Mouse (Mus musculus): ENCODE results near the gene 1700024P04Rik. TPM values are rescaled to one million over a fixed set of nuclear protein-coding genes. Genes with fewer than 3 reads are reported as not detected.
A peak's percentile ranks its signal among the peaks of the same experiment; 100 is the strongest.

The 1700024P04Rik gene
- polyA plus RNA-seq, 1 experiment from 2014 or later = not detected

DNA sequence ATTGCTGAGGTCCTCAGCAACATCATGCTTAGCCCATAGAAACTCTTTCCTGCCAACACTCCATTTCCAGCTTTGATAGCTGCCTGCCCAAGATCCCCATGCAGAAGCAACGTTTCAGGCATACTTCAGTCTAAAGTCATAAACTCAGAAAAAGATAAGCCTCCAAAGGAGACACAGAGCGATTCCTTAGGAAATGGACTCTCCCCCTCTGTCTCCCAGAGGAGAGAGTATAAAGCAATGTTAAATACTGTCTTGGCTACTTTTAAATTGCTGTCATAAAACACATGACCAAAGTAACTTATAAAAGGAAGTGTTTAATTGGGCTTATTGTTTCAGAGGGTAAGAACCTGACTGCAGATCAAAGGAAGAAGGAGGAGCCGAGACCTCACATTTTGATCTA, 12.3 kb downstream of the 1700024P04Rik start:
- no peak for ATAC-seq (replicated peaks; ENCODE audit: low FRiP score, low TSS enrichment, low read depth)
- H3K27me3 ChIP-seq (replicated peaks; ENCODE audit: control insufficient read depth, insufficient read depth, low read length) = no peaks in the 10 kb centered on the region
- H3K4me1 ChIP-seq (replicated peaks; ENCODE audit: control insufficient read depth, insufficient read depth, low read length) = peaks cover 4% of the 10 kb centered on the region; the same call in 1 of the 2 replicates
- no peak overlapping the region for H3K4me2 ChIP-seq (ENCODE audit: low read length)
- WGBS = 65% methylated on average over 3 of the region's 3 CpGs
- H3K9ac ChIP-seq (ENCODE audit: low read length) = no peak overlapping the region
- no peak for DNase-seq (ENCODE audit: low spot score)
- no peak overlapping the region for H3K4me3 ChIP-seq (ENCODE audit: low read depth, low read length)
- H3K27ac ChIP-seq (ENCODE audit: low read depth) = no peak overlapping the region
- H3K9me3 ChIP-seq (ENCODE audit: control insufficient read depth, low read length) = peaks cover 3% of the 10 kb centered on the region; the same call in 1 of the 2 replicates
- H3K36me3 ChIP-seq (ENCODE audit: control insufficient read depth, insufficient read depth, low read length) = no peaks in the 10 kb centered on the region

DNA sequence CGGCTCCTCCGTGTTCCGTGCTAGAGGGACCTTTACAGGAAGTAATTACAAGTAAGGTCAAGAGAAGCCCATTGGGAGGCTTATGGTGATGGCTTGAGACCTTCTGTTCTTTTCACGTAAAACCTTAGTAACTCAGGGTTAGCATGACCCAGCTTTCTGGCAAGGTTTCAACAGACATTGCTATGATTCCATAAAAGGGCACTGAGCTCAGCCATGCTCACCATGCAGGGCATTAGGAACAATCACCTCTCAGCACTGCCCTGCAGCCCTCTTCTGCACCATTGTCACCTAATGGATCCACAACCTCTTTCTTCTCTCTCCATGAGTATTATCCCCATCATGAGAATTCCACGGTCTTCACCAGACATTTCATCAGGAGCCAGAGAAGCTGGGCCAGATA, 12.7 kb downstream of the 1700024P04Rik start:
- Histone ChIP-seq H3K4me1 (replicated peaks; ENCODE audit: control insufficient read depth, insufficient read depth, low read length) (peaks cover 4% of the 10 kb centered on the region; the same call in 1 of the 2 replicates), H3K36me3 (ENCODE audit: control insufficient read depth, insufficient read depth, low read length) (no peaks in the 10 kb centered on the region), H3K4me2 (ENCODE audit: low read length) (no peak overlapping the region), H3K27me3 (replicated peaks; ENCODE audit: control insufficient read depth, insufficient read depth, low read length) (no peaks in the 10 kb centered on the region), H3K4me3 (ENCODE audit: low read depth, low read length) (no peak overlapping the region), H3K27ac (ENCODE audit: low read depth) (no peak overlapping the region), H3K9me3 (ENCODE audit: control insufficient read depth, low read length) (peaks cover 3% of the 10 kb centered on the region; the same call in 1 of the 2 replicates), H3K9ac (ENCODE audit: low read length) (no peak overlapping the region)
- WGBS = 55% methylated on average over 5 of the region's 5 CpGs
- ATAC-seq (replicated peaks; ENCODE audit: low FRiP score, low TSS enrichment, low read depth) (no peak), DNase-seq (ENCODE audit: low spot score) (no peak)

DNA sequence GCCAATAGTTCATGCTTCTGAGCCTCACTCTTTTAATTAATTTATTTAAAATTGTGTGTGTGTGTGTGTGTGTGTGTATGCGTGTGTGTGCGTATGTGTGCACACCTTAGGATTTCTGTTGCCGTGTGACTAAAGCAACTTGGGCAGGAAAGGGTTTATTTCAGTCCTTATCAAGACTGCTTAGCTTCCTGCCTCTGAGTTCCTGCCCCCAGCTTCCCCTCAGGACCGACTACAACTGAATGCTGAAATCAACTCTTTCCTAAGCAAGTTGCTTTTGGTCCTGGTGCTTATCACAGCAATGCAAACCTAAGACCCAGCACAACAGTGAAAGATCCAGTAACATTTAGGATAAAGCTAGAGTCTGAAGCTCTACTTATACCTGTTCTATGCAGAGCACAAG, 15.8 kb downstream of the 1700024P04Rik start:
- H3K27me3 ChIP-seq (replicated peaks; ENCODE audit: control insufficient read depth, insufficient read depth, low read length) = no peaks in the 10 kb centered on the region
- H3K9me3 ChIP-seq (ENCODE audit: control insufficient read depth, low read length) = no peaks in the 10 kb centered on the region
- peaks cover 4% of the 10 kb centered on the region; the same call in 1 of the 2 replicates for H3K4me1 ChIP-seq (replicated peaks; ENCODE audit: control insufficient read depth, insufficient read depth, low read length)
- H3K36me3 ChIP-seq (ENCODE audit: control insufficient read depth, insufficient read depth, low read length) = no peaks in the 10 kb centered on the region
- H3K4me3 ChIP-seq (ENCODE audit: low read depth, low read length) = no peak overlapping the region
- DNase-seq (ENCODE audit: low spot score) (no peak), ATAC-seq (replicated peaks; ENCODE audit: low FRiP score, low TSS enrichment, low read depth) (no peak)
- no peak overlapping the region for H3K4me2 ChIP-seq (ENCODE audit: low read length)
- 72% methylated on average over 4 of the region's 4 CpGs for WGBS
- no peak overlapping the region for H3K9ac ChIP-seq (ENCODE audit: low read length)
- no peak overlapping the region for H3K27ac ChIP-seq (ENCODE audit: low read depth)

DNA sequence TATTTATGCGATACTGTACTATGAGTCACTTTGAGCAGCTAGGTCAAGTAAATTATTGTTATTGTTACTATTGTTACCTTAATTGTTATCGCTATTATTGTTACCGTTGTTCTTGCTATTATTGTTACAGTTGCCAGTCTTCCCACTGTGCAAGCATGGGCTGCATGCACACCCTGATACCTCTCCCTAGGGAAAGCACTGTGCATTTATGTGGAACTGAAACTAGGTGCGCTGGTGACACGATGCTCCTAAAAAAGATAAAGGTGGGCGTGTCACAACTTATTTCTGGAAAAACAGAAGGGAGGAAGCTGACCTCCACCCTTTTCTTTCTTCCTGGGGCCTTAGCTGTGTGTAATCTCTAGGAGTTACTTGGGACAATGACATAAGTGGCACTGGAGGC, 16.4 kb downstream of the 1700024P04Rik start:
- Histone ChIP-seq H3K27me3 (replicated peaks; ENCODE audit: control insufficient read depth, insufficient read depth, low read length) (no peaks in the 10 kb centered on the region), H3K4me1 (replicated peaks; ENCODE audit: control insufficient read depth, insufficient read depth, low read length) (peaks cover 4% of the 10 kb centered on the region; the same call in 1 of the 2 replicates), H3K9me3 (ENCODE audit: control insufficient read depth, low read length) (no peaks in the 10 kb centered on the region), H3K27ac (ENCODE audit: low read depth) (no peak overlapping the region), H3K36me3 (ENCODE audit: control insufficient read depth, insufficient read depth, low read length) (no peaks in the 10 kb centered on the region), H3K4me2 (ENCODE audit: low read length) (no peak overlapping the region), H3K4me3 (ENCODE audit: low read depth, low read length) (no peak overlapping the region), H3K9ac (ENCODE audit: low read length) (no peak overlapping the region)
- ATAC-seq (replicated peaks; ENCODE audit: low FRiP score, low TSS enrichment, low read depth) (no peak), DNase-seq (ENCODE audit: low spot score) (no peak)
- WGBS = 89% methylated on average over 6 of the region's 6 CpGs

DNA sequence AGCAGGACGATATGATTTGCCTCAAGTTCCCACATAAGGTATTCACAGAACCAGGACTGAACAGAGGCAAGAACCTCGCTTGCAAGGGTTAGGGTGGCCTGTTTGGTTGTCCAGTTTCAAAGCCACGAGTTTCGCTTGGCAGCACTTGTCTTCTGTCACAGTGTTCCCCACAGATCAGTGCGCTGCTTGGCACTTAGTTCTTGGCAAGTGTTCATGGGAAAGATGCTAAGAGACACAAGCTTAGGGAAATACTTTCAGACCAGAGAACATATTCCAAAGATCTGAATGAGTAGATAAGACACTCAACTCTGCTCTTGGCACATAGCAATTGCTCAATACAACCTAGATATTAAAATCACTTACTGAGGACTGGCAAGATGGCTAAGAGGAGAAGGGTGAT, 17.8 kb downstream of the 1700024P04Rik start:
- Histone ChIP-seq H3K9me3 (ENCODE audit: control insufficient read depth, low read length) (no peaks in the 10 kb centered on the region), H3K27ac (ENCODE audit: low read depth) (no peak overlapping the region), H3K4me1 (replicated peaks; ENCODE audit: control insufficient read depth, insufficient read depth, low read length) (peaks cover 2% of the 10 kb centered on the region; the same call in 1 of the 2 replicates), H3K4me2 (ENCODE audit: low read length) (no peak overlapping the region), H3K4me3 (ENCODE audit: low read depth, low read length) (no peak overlapping the region), H3K27me3 (replicated peaks; ENCODE audit: control insufficient read depth, insufficient read depth, low read length) (no peaks in the 10 kb centered on the region), H3K9ac (ENCODE audit: low read length) (no peak overlapping the region), H3K36me3 (ENCODE audit: control insufficient read depth, insufficient read depth, low read length) (no peaks in the 10 kb centered on the region)
- no peak for ATAC-seq (replicated peaks; ENCODE audit: low FRiP score, low TSS enrichment, low read depth)
- 76% methylated on average over 5 of the region's 5 CpGs for WGBS
- no peak for DNase-seq (ENCODE audit: low spot score)

DNA sequence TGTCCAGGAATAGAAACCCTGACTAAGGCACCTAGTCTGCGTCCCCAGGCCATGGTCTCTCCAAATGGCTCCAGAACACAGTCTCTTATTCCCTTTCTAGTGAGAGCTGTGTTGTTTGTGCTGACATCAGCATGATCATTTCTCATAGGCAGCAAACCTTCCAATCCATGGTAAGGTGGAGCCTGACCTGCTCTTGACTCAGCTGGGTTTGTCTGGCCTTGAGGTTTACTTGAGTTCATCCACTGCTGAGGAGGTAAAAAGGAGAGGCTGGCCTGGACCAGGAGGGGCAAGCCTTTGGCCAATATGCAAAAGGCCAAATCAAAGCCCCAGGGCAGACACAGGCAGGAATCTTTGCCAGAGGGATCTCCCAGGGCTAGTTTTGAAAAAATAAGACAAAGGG, 20.8 kb downstream of the 1700024P04Rik start:
- Histone ChIP-seq H3K4me1 (replicated peaks; ENCODE audit: control insufficient read depth, insufficient read depth, low read length) (no peaks in the 10 kb centered on the region), H3K9ac (ENCODE audit: low read length) (no peak overlapping the region), H3K36me3 (ENCODE audit: control insufficient read depth, insufficient read depth, low read length) (no peaks in the 10 kb centered on the region), H3K4me3 (ENCODE audit: low read depth, low read length) (no peak overlapping the region), H3K9me3 (ENCODE audit: control insufficient read depth, low read length) (no peaks in the 10 kb centered on the region), H3K27me3 (replicated peaks; ENCODE audit: control insufficient read depth, insufficient read depth, low read length) (no peaks in the 10 kb centered on the region), H3K27ac (ENCODE audit: low read depth) (no peak overlapping the region), H3K4me2 (ENCODE audit: low read length) (no peak overlapping the region)
- 95% methylated on average over 1 of the region's 1 CpGs for WGBS
- DNase-seq (ENCODE audit: low spot score) = no peak
- ATAC-seq (replicated peaks; ENCODE audit: low FRiP score, low TSS enrichment, low read depth) = no peak

DNA sequence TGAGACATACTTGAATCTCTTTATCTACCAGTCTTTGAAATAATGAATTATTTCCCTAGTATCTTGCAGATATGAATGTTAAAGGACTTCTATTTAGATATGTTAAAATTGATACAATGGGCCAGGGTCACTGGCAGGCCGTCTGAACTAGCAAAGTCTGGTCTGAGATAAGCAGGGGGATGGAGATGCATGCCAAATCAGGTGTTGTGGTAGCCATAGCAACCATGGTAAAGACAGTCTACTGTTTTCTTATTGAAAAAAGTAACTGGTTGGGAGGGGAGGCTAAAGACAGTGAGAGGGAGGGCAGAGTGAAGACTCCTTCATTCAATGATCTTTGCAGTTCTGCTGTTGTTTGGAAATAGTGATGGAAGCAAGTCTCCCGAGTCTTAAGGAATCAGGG, 26.2 kb downstream of the 1700024P04Rik start:
- WGBS = 47% methylated on average over 2 of the region's 2 CpGs
- Histone ChIP-seq H3K36me3 (ENCODE audit: control insufficient read depth, insufficient read depth, low read length) (no peaks in the 10 kb centered on the region), H3K4me1 (replicated peaks; ENCODE audit: control insufficient read depth, insufficient read depth, low read length) (0 out of 2 replicates have a peak, but pooled peaks cover 10% of the 10 kb centered on the region), H3K9ac (ENCODE audit: low read length) (no peak overlapping the region), H3K9me3 (ENCODE audit: control insufficient read depth, low read length) (no peaks in the 10 kb centered on the region), H3K4me3 (ENCODE audit: low read depth, low read length) (no peak overlapping the region), H3K27me3 (replicated peaks; ENCODE audit: control insufficient read depth, insufficient read depth, low read length) (no peaks in the 10 kb centered on the region), H3K27ac (ENCODE audit: low read depth) (no peak overlapping the region), H3K4me2 (ENCODE audit: low read length) (no peak overlapping the region)
- DNase-seq (ENCODE audit: low spot score) (no peak), ATAC-seq (replicated peaks; ENCODE audit: low FRiP score, low TSS enrichment, low read depth) (no peak)

DNA sequence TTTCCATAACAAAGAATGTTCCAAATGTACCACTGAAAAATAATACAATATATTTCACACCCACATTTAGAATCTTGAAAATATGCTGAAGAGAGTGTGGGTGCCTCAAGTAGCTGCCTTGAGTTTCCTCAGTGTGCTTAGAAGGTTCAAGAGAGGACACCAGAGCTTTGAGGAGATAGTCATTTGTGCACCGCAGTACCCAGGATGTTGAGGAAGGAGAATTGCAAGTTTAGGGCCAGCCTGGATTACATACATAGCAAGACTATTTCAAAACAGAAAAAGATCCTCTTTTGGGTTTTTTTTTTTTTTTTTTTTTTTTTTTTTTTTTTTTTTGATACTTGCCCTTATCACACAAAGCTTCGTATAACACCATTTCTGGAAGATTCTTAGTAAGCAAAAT, 28.2 kb downstream of the 1700024P04Rik start:
- Histone ChIP-seq H3K27ac (ENCODE audit: low read depth) (no peak overlapping the region), H3K9me3 (ENCODE audit: control insufficient read depth, low read length) (no peaks in the 10 kb centered on the region), H3K9ac (ENCODE audit: low read length) (no peak overlapping the region), H3K4me3 (ENCODE audit: low read depth, low read length) (no peak overlapping the region), H3K27me3 (replicated peaks; ENCODE audit: control insufficient read depth, insufficient read depth, low read length) (no peaks in the 10 kb centered on the region), H3K4me2 (ENCODE audit: low read length) (no peak overlapping the region), H3K4me1 (replicated peaks; ENCODE audit: control insufficient read depth, insufficient read depth, low read length) (0 out of 2 replicates have a peak, but pooled peaks cover 10% of the 10 kb centered on the region), H3K36me3 (ENCODE audit: control insufficient read depth, insufficient read depth, low read length) (no peaks in the 10 kb centered on the region)
- DNase-seq (ENCODE audit: low spot score) (no peak), ATAC-seq (replicated peaks; ENCODE audit: low FRiP score, low TSS enrichment, low read depth) (no peak)
- WGBS = 88% methylated on average over 2 of the region's 2 CpGs

DNA sequence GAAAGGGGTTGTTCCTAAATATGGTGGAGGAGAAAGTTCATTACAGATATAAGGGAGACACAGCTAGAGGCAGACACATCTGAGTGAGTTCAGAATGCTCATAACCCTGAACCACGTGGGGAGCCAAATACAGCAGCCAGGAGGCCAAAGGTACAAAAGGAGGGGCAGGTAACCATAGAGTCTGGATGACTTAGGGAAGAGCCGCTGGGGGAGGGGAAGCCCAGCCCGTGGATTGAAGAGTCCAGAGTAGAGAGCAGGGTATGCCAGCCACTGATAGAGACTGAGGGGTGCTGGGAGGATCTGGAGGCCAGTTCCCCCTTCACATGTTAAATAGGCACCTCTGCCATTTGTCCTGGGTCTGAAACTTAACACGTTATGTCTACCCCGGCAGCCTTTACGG, 28.7 kb downstream of the 1700024P04Rik start:
- no peak overlapping the region for H3K9ac ChIP-seq (ENCODE audit: low read length)
- no peak overlapping the region for H3K4me3 ChIP-seq (ENCODE audit: low read depth, low read length)
- no peaks in the 10 kb centered on the region for H3K36me3 ChIP-seq (ENCODE audit: control insufficient read depth, insufficient read depth, low read length)
- H3K4me1 ChIP-seq (replicated peaks; ENCODE audit: control insufficient read depth, insufficient read depth, low read length) = 0 out of 2 replicates have a peak, but pooled peaks cover 10% of the 10 kb centered on the region
- DNase-seq (ENCODE audit: low spot score) (no peak), ATAC-seq (replicated peaks; ENCODE audit: low FRiP score, low TSS enrichment, low read depth) (peak; percentile 62)
- WGBS = 52% methylated on average over 6 of the region's 6 CpGs
- H3K9me3 ChIP-seq (ENCODE audit: control insufficient read depth, low read length) = no peaks in the 10 kb centered on the region
- H3K4me2 ChIP-seq (ENCODE audit: low read length) = no peak overlapping the region
- H3K27ac ChIP-seq (ENCODE audit: low read depth) = no peak overlapping the region
- H3K27me3 ChIP-seq (replicated peaks; ENCODE audit: control insufficient read depth, insufficient read depth, low read length) = no peaks in the 10 kb centered on the region
